Mouse (Mus musculus): ENCODE results near the gene Eif4e. TPM values are rescaled to one million over a fixed set of nuclear protein-coding genes. Genes with fewer than 3 reads are reported as not detected.
"Not testable (repeated sequence)": the region's sequence is repeated elsewhere in the genome, so short reads cannot be mapped to it uniquely, and the experiment has no call there.

Eif4e gene
- polyA plus RNA-seq, 1 experiment from 2014 or later: 405 TPM

DNA sequence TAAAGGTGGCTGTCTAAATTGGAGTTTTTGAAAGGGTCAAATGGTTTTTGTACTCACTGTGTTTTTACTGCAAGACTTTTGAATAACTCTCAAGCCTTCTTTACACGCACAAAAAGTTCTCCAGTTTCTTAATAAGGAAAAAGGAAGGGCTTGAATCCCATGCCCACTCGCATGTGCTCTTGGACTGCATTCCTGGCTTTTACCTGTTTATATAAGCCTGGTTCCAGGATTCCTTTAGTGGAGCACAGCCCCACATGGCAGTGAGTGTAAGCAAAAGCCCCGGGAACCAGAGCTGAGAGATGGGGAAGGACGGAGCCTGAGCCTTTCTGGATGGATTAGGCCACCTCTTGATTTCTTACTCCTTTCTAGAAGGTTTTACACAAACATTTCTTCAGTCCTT lies 23.1 kb downstream of the Eif4e start:
- DNase-seq (peak; percentile 15), ATAC-seq (ENCODE audit: insufficient read depth) (no peak)
- Histone ChIP-seq H3K9me3 (ENCODE audit: low read depth, low read length) (no peaks in the 10 kb centered on the region), H3K4me3 (ENCODE audit: low read depth, low read length) (no peak overlapping the region), H3K4me2 (no peak overlapping the region), H3K9ac (no peak overlapping the region), H3K36me3 (ENCODE audit: insufficient read depth) (peaks cover 43% of the 10 kb centered on the region), H3K4me1 (ENCODE audit: insufficient read depth) (no peaks in the 10 kb centered on the region), H3K27ac (ENCODE audit: low read depth) (no peak overlapping the region), H3K27me3 (ENCODE audit: insufficient read depth, low read length) (no peaks in the 10 kb centered on the region)
- no peak for TF ChIP-seq CTCF (IDR thresholded peaks at IDR 0.05; ENCODE audit: low read depth)
- WGBS: 51% methylated on average over 4 of the region's 4 CpGs

DNA sequence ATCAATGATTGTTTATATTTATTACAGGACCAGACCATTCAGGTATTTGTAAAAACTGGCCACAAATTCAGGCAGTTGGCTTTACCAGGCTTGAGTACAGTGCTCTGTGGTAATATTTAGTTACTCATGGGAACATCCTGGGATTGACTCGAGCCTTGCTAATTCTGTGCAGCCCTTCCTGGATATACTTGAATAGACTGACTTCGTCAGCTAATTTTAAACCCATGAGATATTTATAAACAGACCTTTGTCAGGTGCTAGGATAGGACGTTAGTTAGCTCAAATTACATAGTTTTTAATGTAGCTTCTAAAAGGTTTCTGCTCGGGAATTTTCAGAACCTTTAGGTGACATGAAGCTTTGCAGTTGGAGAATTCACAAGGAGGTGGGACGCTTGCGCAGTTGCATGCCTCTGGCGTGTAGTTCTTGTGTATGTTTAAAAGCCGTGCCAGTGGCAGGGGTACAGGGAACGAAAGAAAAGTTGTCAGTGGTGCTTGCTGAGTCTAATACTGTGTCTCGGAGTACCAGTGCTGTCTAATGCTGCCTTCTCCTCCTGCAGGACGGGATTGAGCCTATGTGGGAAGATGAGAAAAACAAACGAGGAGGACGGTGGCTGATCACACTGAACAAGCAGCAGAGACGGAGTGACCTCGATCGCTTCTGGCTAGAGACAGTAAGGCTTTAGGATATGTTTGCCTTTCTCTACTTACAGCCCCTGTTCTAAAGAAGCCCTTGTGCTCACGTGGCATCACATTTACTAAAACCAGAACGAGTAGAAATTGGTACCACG lies 24.6 kb downstream of the Eif4e start:
- Histone ChIP-seq H3K9ac (no peak overlapping the region), H3K9me3 (ENCODE audit: low read depth, low read length) (no peaks in the 10 kb centered on the region), H3K27me3 (ENCODE audit: insufficient read depth, low read length) (no peaks in the 10 kb centered on the region), H3K4me2 (no peak overlapping the region), H3K27ac (ENCODE audit: low read depth) (no peak overlapping the region), H3K4me3 (ENCODE audit: low read depth, low read length) (no peak overlapping the region), H3K36me3 (ENCODE audit: insufficient read depth) (peaks cover 51% of the 10 kb centered on the region), H3K4me1 (ENCODE audit: insufficient read depth) (no peaks in the 10 kb centered on the region)
- ATAC-seq (ENCODE audit: insufficient read depth) (no peak), DNase-seq (no peak)
- no peak for TF ChIP-seq CTCF (IDR thresholded peaks at IDR 0.05; ENCODE audit: low read depth)
- 85% methylated on average over 19 of the region's 19 CpGs for WGBS

DNA sequence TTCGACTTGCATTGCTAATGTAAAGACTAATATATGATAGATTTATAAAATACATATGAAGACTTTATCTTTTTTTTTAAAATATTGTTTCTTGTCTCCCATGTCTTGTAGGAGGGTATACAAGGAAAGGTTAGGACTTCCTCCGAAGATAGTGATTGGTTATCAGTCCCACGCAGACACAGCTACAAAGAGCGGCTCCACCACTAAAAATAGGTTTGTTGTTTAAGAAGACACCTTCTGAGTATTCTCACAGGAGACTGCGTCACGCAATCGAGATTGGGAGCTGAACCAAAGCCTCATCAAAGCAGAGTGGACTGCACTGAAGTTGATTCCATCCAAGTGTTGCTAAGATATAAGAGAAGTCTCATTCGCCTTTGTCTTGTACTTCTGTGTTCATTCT lies 29.3 kb downstream of the Eif4e start:
- 92% methylated on average over 8 of the region's 8 CpGs for WGBS
- not testable (repeated sequence) for H3K27me3 ChIP-seq (ENCODE audit: insufficient read depth, low read length); ATAC-seq (ENCODE audit: insufficient read depth); H3K4me3 ChIP-seq (ENCODE audit: low read depth, low read length); H3K4me2 ChIP-seq; DNase-seq; H3K9ac ChIP-seq; H3K27ac ChIP-seq (ENCODE audit: low read depth); H3K9me3 ChIP-seq (ENCODE audit: low read depth, low read length); H3K4me1 ChIP-seq (ENCODE audit: insufficient read depth)
- peaks cover 68% of the 10 kb centered on the region for H3K36me3 ChIP-seq (ENCODE audit: insufficient read depth)

DNA sequence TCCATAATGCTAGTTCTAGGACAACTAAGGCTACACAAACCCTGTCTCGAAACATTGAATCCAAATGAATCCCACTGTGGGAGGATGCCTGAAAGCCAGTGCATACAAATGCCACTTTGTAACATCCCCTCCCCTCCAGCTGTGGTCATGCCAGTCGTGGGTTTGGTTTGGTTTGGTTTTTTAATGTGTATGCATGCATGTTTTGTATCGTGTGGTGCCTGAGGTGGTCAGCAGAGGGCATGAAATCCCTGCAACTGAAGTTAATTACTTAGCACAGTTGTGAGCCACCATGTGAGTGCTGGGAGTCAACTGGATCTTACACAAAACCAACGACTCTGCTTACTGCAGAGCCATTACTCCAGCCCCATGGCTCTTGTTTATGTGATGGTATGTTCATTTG lies 32.5 kb downstream of the Eif4e start:
- Histone ChIP-seq H3K27ac (ENCODE audit: low read depth) (no peak overlapping the region), H3K9ac (no peak overlapping the region), H3K4me3 (ENCODE audit: low read depth, low read length) (no peak overlapping the region), H3K4me2 (no peak overlapping the region), H3K36me3 (ENCODE audit: insufficient read depth) (peaks cover 51% of the 10 kb centered on the region), H3K27me3 (ENCODE audit: insufficient read depth, low read length) (no peaks in the 10 kb centered on the region), H3K9me3 (ENCODE audit: low read depth, low read length) (no peaks in the 10 kb centered on the region), H3K4me1 (ENCODE audit: insufficient read depth) (no peaks in the 10 kb centered on the region)
- 61% methylated on average over 4 of the region's 4 CpGs for WGBS
- DNase-seq: peak; percentile 51
- ATAC-seq (ENCODE audit: insufficient read depth): peak; percentile 42; the same call in 1 of the 2 replicates
- peak; percentile 58 for TF ChIP-seq CTCF (IDR thresholded peaks at IDR 0.05; ENCODE audit: low read depth)

DNA sequence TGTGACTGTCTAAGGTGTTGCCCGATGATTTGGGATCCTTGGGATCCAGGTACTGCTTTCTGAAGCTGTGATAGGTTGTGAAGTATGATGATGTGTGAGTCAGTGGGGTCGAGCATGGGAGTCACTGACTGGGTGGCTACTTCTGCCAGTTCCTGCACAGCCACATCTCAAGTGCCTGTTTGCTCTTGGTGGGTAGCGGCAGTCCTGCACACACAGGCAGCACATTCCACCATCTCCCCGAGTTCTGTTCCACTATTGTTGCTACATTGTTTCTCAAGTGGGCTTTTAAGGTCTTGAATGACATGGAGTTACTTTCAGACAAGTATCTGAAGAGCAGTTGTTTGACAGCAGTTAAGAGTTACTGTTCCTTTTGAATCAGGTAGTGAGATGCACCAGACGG lies 34.3 kb downstream of the Eif4e start:
- H3K36me3 ChIP-seq (ENCODE audit: insufficient read depth): peaks cover 43% of the 10 kb centered on the region
- no peaks in the 10 kb centered on the region for H3K4me1 ChIP-seq (ENCODE audit: insufficient read depth)
- no peaks in the 10 kb centered on the region for H3K9me3 ChIP-seq (ENCODE audit: low read depth, low read length)
- H3K9ac ChIP-seq: no peak overlapping the region
- H3K4me2 ChIP-seq: no peak overlapping the region
- H3K27me3 ChIP-seq (ENCODE audit: insufficient read depth, low read length): no peaks in the 10 kb centered on the region
- ATAC-seq (ENCODE audit: insufficient read depth): peak; percentile 72
- no peak overlapping the region for H3K4me3 ChIP-seq (ENCODE audit: low read depth, low read length)
- no peak for TF ChIP-seq CTCF (IDR thresholded peaks at IDR 0.05; ENCODE audit: low read depth)
- WGBS: 66% methylated on average over 5 of the region's 5 CpGs
- peak; percentile 34 for DNase-seq
- no peak overlapping the region for H3K27ac ChIP-seq (ENCODE audit: low read depth)

DNA sequence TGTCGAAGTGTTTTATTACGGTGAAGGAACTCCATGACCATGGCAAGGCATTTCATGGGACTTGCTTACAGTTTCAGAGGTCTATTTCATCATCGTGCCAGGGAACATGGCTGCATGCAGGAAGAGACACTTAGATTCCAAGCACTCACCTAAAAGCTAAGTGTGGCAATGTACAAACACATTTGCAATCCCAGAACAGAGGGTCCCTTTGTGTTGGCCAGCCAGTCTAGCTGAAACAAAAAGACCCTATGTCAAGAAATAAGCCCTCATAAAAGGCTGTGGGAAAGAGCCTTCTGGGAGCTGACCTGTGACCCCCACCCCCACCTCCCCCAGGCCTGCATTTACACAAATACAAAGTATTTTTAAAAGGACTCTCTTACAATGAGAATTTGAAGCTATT lies 34.9 kb downstream of the Eif4e start:
- Histone ChIP-seq H3K4me2 (no peak overlapping the region), H3K27ac (ENCODE audit: low read depth) (no peak overlapping the region), H3K4me1 (ENCODE audit: insufficient read depth) (no peaks in the 10 kb centered on the region), H3K4me3 (ENCODE audit: low read depth, low read length) (no peak overlapping the region), H3K9me3 (ENCODE audit: low read depth, low read length) (no peaks in the 10 kb centered on the region), H3K36me3 (ENCODE audit: insufficient read depth) (peaks cover 38% of the 10 kb centered on the region), H3K27me3 (ENCODE audit: insufficient read depth, low read length) (no peaks in the 10 kb centered on the region), H3K9ac (no peak overlapping the region)
- TF ChIP-seq CTCF (IDR thresholded peaks at IDR 0.05; ENCODE audit: low read depth): no peak
- ATAC-seq (ENCODE audit: insufficient read depth): no peak
- WGBS: 66% methylated on average over 3 of the region's 3 CpGs
- no peak for DNase-seq

DNA sequence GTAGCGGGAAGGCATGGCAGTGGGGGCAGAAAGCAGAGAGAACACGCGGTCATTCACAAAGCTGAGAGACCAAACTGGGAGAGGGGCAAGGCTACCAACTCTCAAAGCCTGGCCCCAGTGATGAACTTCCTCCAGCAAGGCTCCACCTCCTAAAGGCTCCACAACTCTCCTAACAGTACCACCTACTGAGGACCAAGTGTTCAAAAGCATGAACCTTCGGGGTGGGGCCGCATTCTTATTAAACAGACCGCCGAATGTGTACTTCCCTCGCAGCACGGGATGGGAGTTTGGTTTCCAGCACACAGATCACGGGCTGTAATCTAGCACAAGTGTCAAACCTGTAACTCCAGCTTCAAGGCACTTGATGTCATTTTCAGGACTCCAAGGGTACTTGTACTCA lies 52.9 kb downstream of the Eif4e start:
- H3K4me1 ChIP-seq (ENCODE audit: insufficient read depth): no peaks in the 10 kb centered on the region
- no peak overlapping the region for H3K4me3 ChIP-seq (ENCODE audit: low read depth, low read length)
- H3K27ac ChIP-seq (ENCODE audit: low read depth): no peak overlapping the region
- 76% methylated on average over 10 of the region's 10 CpGs for WGBS
- H3K27me3 ChIP-seq (ENCODE audit: insufficient read depth, low read length): no peaks in the 10 kb centered on the region
- ATAC-seq (ENCODE audit: insufficient read depth) (no peak), DNase-seq (no peak)
- no peaks in the 10 kb centered on the region for H3K9me3 ChIP-seq (ENCODE audit: low read depth, low read length)
- no peak overlapping the region for H3K9ac ChIP-seq
- no peak for TF ChIP-seq CTCF (IDR thresholded peaks at IDR 0.05; ENCODE audit: low read depth)
- H3K36me3 ChIP-seq (ENCODE audit: insufficient read depth): no peaks in the 10 kb centered on the region
- H3K4me2 ChIP-seq: no peak overlapping the region
